Mouse (Mus musculus) lung, embryonic 15.5 days (tissue): ENCODE results near the gene 4930558C23Rik. TPM values are rescaled to one million over a fixed set of nuclear protein-coding genes. Genes with fewer than 3 reads are reported as not detected.
"Not testable (repeated sequence)": the region's sequence is repeated elsewhere in the genome, so short reads cannot be mapped to it uniquely, and the experiment has no call there.

Experiments used
- ATAC-seq: fragments of 200-750 bp; cut with Nextera tagmentation; 2 replicates; pipeline ENCODE4 v1.8.0; 2017; ENCODE audit warnings: moderate number of reproducible peaks, borderline replicate concordance; ENCODE audit not compliant: low FRiP score, low TSS enrichment; ENCODE audit errors: extremely low read depth
- H3K27ac ChIP-seq: fragments of 300-500 bp; sonication (generic); 2 replicates; pipeline ENCODE4 v1.5.1; 2015; ENCODE audit warnings: moderate library complexity, mild to moderate bottlenecking, inconsistent platforms
- H3K27me3 ChIP-seq: fragments of 300-500 bp; sonication (generic); 2 replicates; pipeline ENCODE4 v1.6.1; 2015; ENCODE audit warnings: inconsistent platforms
- H3K36me3 ChIP-seq: fragments of 300-500 bp; sonication (generic); 2 replicates; pipeline ENCODE4 v1.6.1; 2015; ENCODE audit warnings: inconsistent platforms
- H3K4me1 ChIP-seq: fragments of 300-500 bp; sonication (generic); 2 replicates; pipeline ENCODE4 v1.6.1; 2015; ENCODE audit warnings: inconsistent platforms
- H3K4me2 ChIP-seq: fragments of 300-500 bp; sonication (generic); 2 replicates; pipeline ENCODE4 v1.6.1; 2015; ENCODE audit warnings: inconsistent platforms, mild to moderate bottlenecking, moderate library complexity
- H3K4me3 ChIP-seq: fragments of 300-500 bp; sonication (generic); 2 replicates; pipeline ENCODE4 v1.5.1; 2015; ENCODE audit warnings: mild to moderate bottlenecking, inconsistent platforms
- H3K9ac ChIP-seq: fragments of 300-500 bp; sonication (generic); 2 replicates; pipeline ENCODE4 v1.6.1; 2015; ENCODE audit warnings: inconsistent platforms
- H3K9me3 ChIP-seq: fragments of 300-500 bp; sonication (generic); 2 replicates; pipeline ENCODE4 v1.6.1; 2016; ENCODE audit warnings: inconsistent platforms
- WGBS: fragments of 180-500 bp; shearing (Covaris S2); methylation state at CpG from one replicate; pipeline ENCODE4 v1.1.7; 2015; 5-methylcytosine and 5-hydroxymethylcytosine counted together
- polyA plus RNA-seq: library from polyadenylated mRNA; unstranded; fragments of >200 nt; fragmentation: Nextera tagmentation; extraction: Ambion mirVana; gene quantifications from 2 replicates; pipeline ENCODE4 v1.2.1, GENCODE M21; 2015

Gene 4930558C23Rik
- polyA plus RNA-seq, 1 experiment from 2014 or later: not detected

- not testable (repeated sequence) for H3K9me3 ChIP-seq, H3K27me3 ChIP-seq, H3K4me2 ChIP-seq, H3K4me1 ChIP-seq, H3K9ac ChIP-seq, H3K27ac ChIP-seq, ATAC-seq, H3K36me3 ChIP-seq, H3K4me3 ChIP-seq
- 70% methylated on average over 3 of the region's 3 CpGs for WGBS
These were observed 42.4 kb downstream of the 4930558C23Rik start for GRCm38 (mm10) chr3:95360276-95360675.

- no peak overlapping the region for H3K4me2 ChIP-seq
- H3K4me3 ChIP-seq: no peak overlapping the region
- no peak overlapping the region for H3K9ac ChIP-seq
- no peaks in the 10 kb centered on the region for H3K27me3 ChIP-seq
- H3K36me3 ChIP-seq: peaks cover 11% of the 10 kb centered on the region
- 86% methylated on average over 2 of the region's 2 CpGs for WGBS
- no peak for ATAC-seq
- H3K27ac ChIP-seq: no peak overlapping the region
- H3K4me1 ChIP-seq: no peaks in the 10 kb centered on the region
- no peaks in the 10 kb centered on the region for H3K9me3 ChIP-seq
These were observed 44.9 kb downstream of the 4930558C23Rik start for GRCm38 (mm10) chr3:95357746-95358145.

- not testable (repeated sequence) for H3K27me3 ChIP-seq, H3K27ac ChIP-seq, H3K9me3 ChIP-seq, H3K4me1 ChIP-seq
- Histone ChIP-seq H3K4me3 (peak within 1 kb of the TSS; percentile 49), H3K36me3 (peaks cover 15% of the 10 kb centered on the region), H3K9ac (peak within 1 kb of the TSS; percentile 52), H3K4me2 (peak within 1 kb of the TSS; percentile 49)
- 0% methylated on average over 36 of the region's 57 CpGs for WGBS
- peak; percentile 91 for ATAC-seq
These were observed 45.8 kb downstream of the 4930558C23Rik start, which contains the start of gene Setdb1 for GRCm38 (mm10) chr3:95356701-95357449. Gene Setdb1, minus strand, starts transcription at chr3:95357202.

- not testable (repeated sequence) for H3K27me3 ChIP-seq, H3K4me1 ChIP-seq, H3K9me3 ChIP-seq, H3K27ac ChIP-seq, H3K9ac ChIP-seq, ATAC-seq
- Histone ChIP-seq H3K36me3 (peaks cover 20% of the 10 kb centered on the region), H3K4me3 (peak overlapping the region; percentile 49), H3K4me2 (peak overlapping the region; percentile 49)
- WGBS: 15% methylated on average over 5 of the region's 19 CpGs
These were observed 46.6 kb downstream of the 4930558C23Rik start for GRCm38 (mm10) chr3:95355911-95356544.

- Histone ChIP-seq H3K36me3 (peaks cover 75% of the 10 kb centered on the region), H3K27me3 (no peaks in the 10 kb centered on the region), H3K4me1 (no peaks in the 10 kb centered on the region), H3K4me2 (no peak overlapping the region), H3K4me3 (no peak overlapping the region), H3K9me3 (no peaks in the 10 kb centered on the region), H3K27ac (no peak overlapping the region), H3K9ac (no peak overlapping the region)
- ATAC-seq: no peak
These were observed 53.1 kb downstream of the 4930558C23Rik start for GRCm38 (mm10) chr3:95349491-95349890.

GRCm38 (mm10) chr3:95348343-95348742 lies 54.3 kb downstream of the 4930558C23Rik start:
- not testable (repeated sequence) for H3K4me2 ChIP-seq, ATAC-seq, H3K27me3 ChIP-seq, H3K9ac ChIP-seq, H3K9me3 ChIP-seq, H3K4me1 ChIP-seq, H3K4me3 ChIP-seq, H3K27ac ChIP-seq
- peaks cover 76% of the 10 kb centered on the region for H3K36me3 ChIP-seq
- 98% methylated on average over 5 of the region's 5 CpGs for WGBS

GRCm38 (mm10) chr3:95346454-95346853 lies 56.2 kb downstream of the 4930558C23Rik start:
- Histone ChIP-seq H3K9me3 (no peaks in the 10 kb centered on the region), H3K4me3 (no peak overlapping the region), H3K4me2 (no peak overlapping the region), H3K4me1 (no peaks in the 10 kb centered on the region), H3K9ac (no peak overlapping the region), H3K27me3 (no peaks in the 10 kb centered on the region), H3K27ac (no peak overlapping the region), H3K36me3 (peaks cover 82% of the 10 kb centered on the region)
- ATAC-seq: no peak
- WGBS: 87% methylated on average over 7 of the region's 7 CpGs

GRCm38 (mm10) chr3:95343356-95344000 lies 59.2 kb downstream of the 4930558C23Rik start:
- H3K4me2 ChIP-seq, ATAC-seq, H3K27ac ChIP-seq, H3K27me3 ChIP-seq, H3K9me3 ChIP-seq, H3K9ac ChIP-seq, H3K4me3 ChIP-seq, H3K4me1 ChIP-seq: not testable (repeated sequence)
- 89% methylated on average over 9 of the region's 9 CpGs for WGBS
- peaks cover 91% of the 10 kb centered on the region for H3K36me3 ChIP-seq

- Histone ChIP-seq H3K4me2 (no peak overlapping the region), H3K4me1 (no peaks in the 10 kb centered on the region), H3K27ac (no peak overlapping the region), H3K36me3 (peaks cover 95% of the 10 kb centered on the region), H3K9ac (no peak overlapping the region), H3K27me3 (no peaks in the 10 kb centered on the region), H3K9me3 (no peaks in the 10 kb centered on the region), H3K4me3 (no peak overlapping the region)
- WGBS: 90% methylated on average over 4 of the region's 4 CpGs
- ATAC-seq: no peak
These were observed 64.4 kb downstream of the 4930558C23Rik start for GRCm38 (mm10) chr3:95338251-95338650.

GRCm38 (mm10) chr3:95337345-95337744 lies 65.3 kb downstream of the 4930558C23Rik start:
- Histone ChIP-seq H3K9ac (no peak overlapping the region), H3K4me1 (no peaks in the 10 kb centered on the region), H3K27ac (no peak overlapping the region), H3K27me3 (no peaks in the 10 kb centered on the region), H3K9me3 (no peaks in the 10 kb centered on the region), H3K36me3 (peaks cover 95% of the 10 kb centered on the region), H3K4me2 (no peak overlapping the region), H3K4me3 (no peak overlapping the region)
- WGBS: 95% methylated on average over 4 of the region's 4 CpGs
- no peak for ATAC-seq
